Mouse (Mus musculus) intestine, embryonic 14.5 days (tissue): ENCODE data around the gene Smbd1. TPM values are rescaled to one million over a fixed set of nuclear protein-coding genes. Genes with fewer than 3 reads are reported as not detected.

Experiments used
- ATAC-seq: fragments of 200-750 bp; cut with Nextera tagmentation; replicated peaks from 2 replicates; pipeline ENCODE4 v1.8.0; 2017; ENCODE audit warnings: low read depth, moderate number of reproducible peaks, moderate TSS enrichment, moderate library complexity; ENCODE audit not compliant: low FRiP score, low TSS enrichment
- DNase-seq: peaks from one replicate; pipeline ENCODE4 v3.0.0-alpha.2; 2018; ENCODE audit warnings: low spot score
- H3K27ac ChIP-seq: fragments of 300-500 bp; sonication (generic); 2 replicates; pipeline ENCODE4 v1.5.1; 2014; ENCODE audit warnings: low read depth, mild to moderate bottlenecking, control low read depth
- H3K27me3 ChIP-seq: fragments of 300-500 bp; sonication (generic); replicated peaks from 2 replicates; pipeline ENCODE4 v1.6.1; 2014; ENCODE audit warnings: low read length, control low read depth; ENCODE audit not compliant: control insufficient read depth, insufficient read depth
- H3K36me3 ChIP-seq: fragments of 300-500 bp; sonication (generic); 2 replicates; pipeline ENCODE4 v1.6.1; 2014; ENCODE audit warnings: low read length, control low read depth; ENCODE audit not compliant: control insufficient read depth, insufficient read depth
- H3K4me1 ChIP-seq: fragments of 300-500 bp; sonication (generic); replicated peaks from 2 replicates; pipeline ENCODE4 v1.6.1; 2014; ENCODE audit warnings: low read length, control low read depth, mixed read lengths; ENCODE audit not compliant: control insufficient read depth, insufficient read depth
- H3K4me2 ChIP-seq: fragments of 300-500 bp; sonication (generic); 2 replicates; pipeline ENCODE4 v1.6.1; 2014; ENCODE audit warnings: low read length
- H3K4me3 ChIP-seq: fragments of 300-500 bp; sonication (generic); 2 replicates; pipeline ENCODE4 v1.5.1; 2014; ENCODE audit warnings: low read depth, low read length, control low read depth, mixed read lengths
- H3K9ac ChIP-seq: fragments of 300-500 bp; sonication (generic); 2 replicates; pipeline ENCODE4 v1.6.1; 2014; ENCODE audit warnings: mild to moderate bottlenecking, low read length
- H3K9me3 ChIP-seq: fragments of 300-500 bp; sonication (generic); 2 replicates; pipeline ENCODE4 v1.6.1; 2016; ENCODE audit warnings: low read length, control low read depth; ENCODE audit not compliant: control insufficient read depth
- WGBS: fragments of 180-500 bp; shearing (Covaris S2); extraction: QIAGEN DNeasy Blood & Tissue Kit; methylation state at CpG from one replicate; pipeline ENCODE4 v1.1.7; 2014; 5-methylcytosine and 5-hydroxymethylcytosine counted together
- polyA plus RNA-seq: library from polyadenylated mRNA; unstranded; fragments of >200 nt; fragmentation: Nextera tagmentation; extraction: Ambion mirVana; gene quantifications from 2 replicates; pipeline ENCODE4 v1.2.1, GENCODE M21; 2014

The Smbd1 gene
- polyA plus RNA-seq, 1 experiment from 2014 or later: not detected

DNA sequence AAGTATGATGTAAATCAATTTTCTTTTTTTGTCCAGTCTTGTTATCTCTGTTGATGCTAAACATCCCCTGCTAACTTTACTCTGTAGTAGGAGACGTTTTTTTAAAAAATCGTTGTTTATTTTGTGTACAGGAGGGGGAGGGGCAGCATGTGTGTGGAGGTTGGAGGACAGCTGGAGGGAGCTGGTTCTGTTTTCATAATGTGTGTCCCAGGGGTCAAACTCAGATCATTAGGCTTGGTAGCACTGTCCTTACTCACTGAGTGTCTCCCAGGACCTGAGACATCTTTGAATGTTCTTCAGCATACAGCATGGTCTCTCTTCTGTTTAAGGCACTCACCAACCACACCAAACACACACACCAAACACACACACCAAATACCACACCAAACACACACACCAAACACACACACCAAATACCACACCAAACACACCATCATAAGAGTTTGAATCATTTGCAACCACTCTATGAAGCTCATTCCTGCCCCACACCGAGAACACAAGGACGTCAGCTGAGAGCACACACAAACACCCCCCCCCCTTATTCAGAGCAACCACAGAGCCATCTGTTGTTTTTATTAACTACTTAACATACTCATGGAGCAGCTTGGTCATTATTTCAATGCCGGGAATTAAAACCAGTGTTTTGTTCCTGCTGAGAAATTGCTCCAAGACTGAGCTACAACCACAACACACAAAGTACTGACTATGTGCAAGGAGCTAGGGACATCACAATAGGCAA, 26.8 kb downstream of the Smbd1 start:
- Histone ChIP-seq H3K4me2 (no peak overlapping the region), H3K4me3 (no peak overlapping the region), H3K27ac (0 out of 2 replicates have a peak overlapping the region, but pooled peaks have one; percentile 16), H3K27me3 (no peaks in the 10 kb centered on the region), H3K9ac (no peak overlapping the region), H3K4me1 (no peaks in the 10 kb centered on the region), H3K9me3 (no peaks in the 10 kb centered on the region), H3K36me3 (no peaks in the 10 kb centered on the region)
- ATAC-seq (no peak), DNase-seq (no peak)
- 43% methylated on average over 5 of the region's 5 CpGs for WGBS

DNA sequence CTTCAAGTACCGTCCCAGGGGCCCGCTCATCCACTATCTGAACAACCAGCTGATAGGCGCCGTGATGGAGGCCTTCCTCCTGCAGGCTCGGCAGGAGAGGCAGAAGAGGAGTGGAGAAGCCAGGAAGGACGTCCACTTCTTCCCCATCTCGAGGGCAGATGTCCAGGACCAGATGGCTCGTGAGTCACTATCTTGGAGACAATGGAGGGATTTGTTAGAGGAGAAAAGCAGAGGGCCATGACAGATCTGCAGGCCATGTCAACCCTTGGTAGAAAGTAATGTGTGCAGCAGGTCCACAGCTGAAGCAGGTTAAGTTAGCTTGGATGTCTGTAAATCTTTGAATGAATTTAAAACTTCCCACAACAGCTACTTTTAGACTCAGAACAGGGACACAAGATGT, 31.3 kb downstream of the Smbd1 start:
- WGBS: 66% methylated on average over 8 of the region's 8 CpGs
- no peak overlapping the region for H3K4me2 ChIP-seq
- DNase-seq: no peak
- ATAC-seq: no peak
- H3K9me3 ChIP-seq: no peaks in the 10 kb centered on the region
- H3K27me3 ChIP-seq: no peaks in the 10 kb centered on the region
- H3K36me3 ChIP-seq: no peaks in the 10 kb centered on the region
- H3K9ac ChIP-seq: no peak overlapping the region
- H3K4me1 ChIP-seq: no peaks in the 10 kb centered on the region
- no peak overlapping the region for H3K27ac ChIP-seq
- H3K4me3 ChIP-seq: no peak overlapping the region

DNA sequence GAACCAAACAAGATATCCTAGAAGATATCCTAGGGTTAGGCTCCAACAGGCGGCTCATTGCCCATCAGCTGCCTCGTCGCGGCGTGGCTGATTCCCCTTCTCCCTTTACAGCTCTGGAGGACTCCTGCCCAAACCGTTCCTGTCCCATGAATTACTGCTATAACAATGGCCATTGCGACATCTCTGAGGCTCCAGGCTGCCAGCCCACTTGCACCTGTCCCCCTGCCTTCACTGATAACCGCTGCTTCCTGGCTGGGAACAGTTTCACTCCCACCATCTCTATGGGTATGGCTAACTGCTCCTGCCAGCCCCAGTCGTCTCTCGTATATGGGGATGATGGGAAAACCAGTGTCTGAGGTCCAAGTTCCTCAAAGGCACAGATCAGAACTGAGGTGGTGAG, 33.6 kb downstream of the Smbd1 start:
- ATAC-seq: no peak
- H3K4me2 ChIP-seq: no peak overlapping the region
- no peak overlapping the region for H3K9ac ChIP-seq

DNA sequence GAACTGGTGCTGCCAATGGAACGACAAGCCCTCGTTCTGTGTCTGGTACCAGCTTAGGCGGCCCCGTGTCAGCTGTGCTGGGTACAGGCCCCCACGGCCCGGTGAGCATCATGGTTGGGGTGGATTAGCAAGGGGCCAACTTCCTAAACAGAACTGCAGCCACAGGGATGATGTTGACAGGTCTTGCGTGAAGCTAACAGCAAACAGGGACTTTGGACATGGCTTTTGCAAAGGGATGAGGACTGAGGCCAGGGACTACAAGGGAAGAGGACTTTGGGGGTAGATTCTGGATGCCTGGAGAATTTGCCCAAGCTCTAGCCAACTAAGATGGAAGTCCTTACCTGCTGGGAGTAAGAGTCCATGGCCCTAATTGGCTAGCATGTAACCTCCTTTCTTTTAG, 43.4 kb downstream of the Smbd1 start:
- H3K4me2 ChIP-seq: no peak overlapping the region
- H3K27ac ChIP-seq: no peak overlapping the region
- H3K36me3 ChIP-seq: no peaks in the 10 kb centered on the region
- no peaks in the 10 kb centered on the region for H3K27me3 ChIP-seq
- no peak overlapping the region for H3K9ac ChIP-seq
- H3K4me3 ChIP-seq: no peak overlapping the region
- WGBS: 92% methylated on average over 7 of the region's 7 CpGs
- ATAC-seq (no peak), DNase-seq (no peak)
- no peaks in the 10 kb centered on the region for H3K4me1 ChIP-seq
- H3K9me3 ChIP-seq: no peaks in the 10 kb centered on the region

More for the DNA sequence above, 33.6 kb downstream of the Smbd1 start:
- DNase-seq: no peak
- Histone ChIP-seq H3K9me3 (no peaks in the 10 kb centered on the region), H3K27me3 (no peaks in the 10 kb centered on the region), H3K27ac (no peak overlapping the region), H3K36me3 (no peaks in the 10 kb centered on the region), H3K4me1 (no peaks in the 10 kb centered on the region), H3K4me3 (no peak overlapping the region)
- WGBS: 76% methylated on average over 10 of the region's 10 CpGs

DNA sequence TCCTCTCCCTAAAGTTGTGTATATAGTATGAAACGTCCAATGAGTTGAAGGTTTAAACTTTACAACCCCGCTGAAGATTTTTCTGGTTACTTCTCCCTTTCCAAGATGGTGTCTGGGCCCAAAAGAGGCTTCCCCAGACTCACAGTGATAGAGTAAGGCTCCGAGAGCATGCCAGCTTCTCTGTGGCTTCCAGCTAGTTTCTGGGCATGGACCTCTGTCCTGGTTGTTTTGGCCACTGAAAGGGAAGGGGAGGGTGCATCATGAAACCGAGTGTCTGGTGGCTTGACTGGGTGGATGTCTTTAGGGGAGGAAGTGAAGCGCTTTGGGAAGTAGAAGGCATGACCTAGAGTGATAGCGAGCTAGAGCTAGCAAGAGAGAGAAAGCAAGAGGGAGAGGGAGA, 45.3 kb downstream of the Smbd1 start:
- Histone ChIP-seq H3K9me3 (no peaks in the 10 kb centered on the region), H3K4me2 (no peak overlapping the region), H3K27me3 (no peaks in the 10 kb centered on the region), H3K36me3 (no peaks in the 10 kb centered on the region), H3K27ac (no peak overlapping the region), H3K4me1 (no peaks in the 10 kb centered on the region), H3K4me3 (no peak overlapping the region), H3K9ac (no peak overlapping the region)
- DNase-seq (no peak), ATAC-seq (no peak)
- WGBS: 71% methylated on average over 6 of the region's 6 CpGs

DNA sequence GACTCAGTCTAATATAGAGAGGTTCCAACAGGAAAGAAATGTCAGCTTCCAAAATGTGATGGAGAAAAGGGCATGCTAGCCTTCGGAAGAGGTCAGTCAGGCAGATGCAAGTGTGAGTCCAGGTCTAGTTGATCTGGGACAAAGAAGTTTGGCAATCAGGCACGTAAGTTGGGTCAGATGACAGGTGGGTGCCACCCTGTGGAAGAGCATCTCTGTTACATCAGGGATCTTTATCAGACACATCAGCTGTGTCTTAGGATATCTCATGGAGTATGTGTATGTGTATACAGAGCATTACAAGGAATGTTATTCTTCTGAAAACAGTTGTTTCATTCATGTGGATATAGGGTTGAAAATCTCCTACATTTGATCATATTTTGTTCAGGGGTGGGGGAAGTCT, 45.7 kb downstream of the Smbd1 start:
- no peaks in the 10 kb centered on the region for H3K36me3 ChIP-seq
- no peaks in the 10 kb centered on the region for H3K4me1 ChIP-seq
- H3K27ac ChIP-seq: no peak overlapping the region
- no peak for DNase-seq
- no peak overlapping the region for H3K9ac ChIP-seq
- H3K4me3 ChIP-seq: no peak overlapping the region
- no peak for ATAC-seq
- WGBS: 89% methylated on average over 2 of the region's 2 CpGs
- H3K9me3 ChIP-seq: no peaks in the 10 kb centered on the region
- no peak overlapping the region for H3K4me2 ChIP-seq
- H3K27me3 ChIP-seq: no peaks in the 10 kb centered on the region

Other genes with a start within 250 kb of the Smbd1 start
- gene Tfrc, start 201.6 kb downstream of the Smbd1 start, polyA plus RNA-seq: 140 and 162 TPM in 2 replicates
- gene Tnk2, start 166.6 kb downstream of the Smbd1 start, polyA plus RNA-seq: 11.1 and 13.0 TPM in 2 replicates
- 3.5 and 3.7 TPM in 2 replicates for gene Muc4, start 74.6 kb downstream of the Smbd1 start, polyA plus RNA-seq
- 0.04 TPM in 1 of 2 replicates, not detected in the other for gene Muc20, start 13.0 kb downstream of the Smbd1 start, polyA plus RNA-seq
- gene Fyttd1, start 67.0 kb upstream of the Smbd1 start, polyA plus RNA-seq: 103 and 107 TPM in 2 replicates
- gene Rubcn, start 67.3 kb upstream of the Smbd1 start, polyA plus RNA-seq: 18.2 and 19.3 TPM in 2 replicates
- 22.1 and 22.7 TPM in 2 replicates for gene Lrch3, start 103.6 kb upstream of the Smbd1 start, polyA plus RNA-seq
- gene Iqcg, start 245.7 kb upstream of the Smbd1 start, polyA plus RNA-seq: 1.2 and 2.8 TPM in 2 replicates
- gene Rpl35a, start 246.0 kb upstream of the Smbd1 start, polyA plus RNA-seq: 1,142 and 1,206 TPM in 2 replicates